Mouse (Mus musculus) limb, embryonic 14.5 days (tissue): Measurements from ENCODE around the gene Il6. TPM values are rescaled to one million over a fixed set of nuclear protein-coding genes. Genes with fewer than 3 reads are reported as not detected.
"Not testable (repeated sequence)": the region's sequence is repeated elsewhere in the genome, so short reads cannot be mapped to it uniquely, and the experiment has no call there.

ENCODE experiments used
- ATAC-seq: fragments of 200-750 bp; cut with Nextera tagmentation; 2 replicates; pipeline ENCODE4 v1.8.0; 2017; ENCODE audit warnings: low read depth, moderate number of reproducible peaks, moderate TSS enrichment; ENCODE audit not compliant: low FRiP score
- DNase-seq: peaks from one replicate; pipeline ENCODE4 v3.0.0-alpha.2; 2015; ENCODE audit warnings: low spot score
- H3K27ac ChIP-seq: fragments of 300-500 bp; sonication (generic); replicated peaks from 2 replicates; pipeline ENCODE4 v1.5.1; 2014; ENCODE audit warnings: low read depth, mild to moderate bottlenecking, low read length, moderate library complexity, mixed read lengths
- H3K27me3 ChIP-seq: fragments of 300-500 bp; sonication (generic); 2 replicates; pipeline ENCODE4 v1.6.1; 2014; ENCODE audit warnings: low read length, mixed read lengths; ENCODE audit not compliant: control insufficient read depth, insufficient read depth
- H3K36me3 ChIP-seq: fragments of 300-500 bp; sonication (generic); 2 replicates; pipeline ENCODE4 v1.6.1; 2014; ENCODE audit warnings: mild to moderate bottlenecking, low read length, moderate library complexity, mixed read lengths; ENCODE audit not compliant: control insufficient read depth, insufficient read depth
- H3K4me1 ChIP-seq: fragments of 300-500 bp; sonication (generic); 2 replicates; pipeline ENCODE4 v1.6.1; 2014; ENCODE audit warnings: antibody characterized with exemption, low read length, mixed read lengths; ENCODE audit not compliant: control insufficient read depth, insufficient read depth
- H3K4me2 ChIP-seq: fragments of 300-500 bp; sonication (generic); replicated peaks from 2 replicates; pipeline ENCODE4 v1.6.1; 2014; ENCODE audit warnings: low read depth, mild to moderate bottlenecking, low read length, moderate library complexity; ENCODE audit not compliant: severe bottlenecking
- H3K4me3 ChIP-seq: fragments of 300-500 bp; sonication (generic); replicated peaks from 2 replicates; pipeline ENCODE4 v1.5.1; 2014; ENCODE audit warnings: low read length
- H3K9ac ChIP-seq: fragments of 300-500 bp; sonication (generic); 2 replicates; pipeline ENCODE4 v1.6.1; 2014; ENCODE audit warnings: mild to moderate bottlenecking, low read depth, low read length, moderate library complexity; ENCODE audit not compliant: severe bottlenecking
- H3K9me3 ChIP-seq: fragments of 300-500 bp; sonication (generic); 2 replicates; pipeline ENCODE4 v1.6.1; 2016; ENCODE audit warnings: low read length; ENCODE audit not compliant: control insufficient read depth
- POLR2A ChIP-seq: fragments of 200-500 bp; IDR thresholded peaks from 2 replicates; pipeline ENCODE4 v1.8.0; 2012; ENCODE audit warnings: inconsistent platforms, mild to moderate bottlenecking, moderate library complexity, borderline replicate concordance; ENCODE audit not compliant: insufficient read depth, insufficient read length; ENCODE audit errors: extremely low read depth
- WGBS: fragments of 180-500 bp; shearing (Covaris S2); extraction: QIAGEN DNeasy Blood & Tissue Kit; methylation state at CpG from one replicate; pipeline ENCODE4 v1.1.7; 2014; 5-methylcytosine and 5-hydroxymethylcytosine counted together
- polyA plus RNA-seq, 2 experiments: library from polyadenylated mRNA; depleted of rRNA in 1 of 2; stranded (reverse) in 1 of 2; unstranded in 1 of 2; fragments of >200 nt; fragmentation: Nextera tagmentation in 1 of 2; extraction: Ambion mirVana in 1 of 2; gene quantifications; 2 replicates each; pipeline versions ENCODE4 v1.2.1 to v1.2.3; 2012 to 2014

Il6 gene
- polyA plus RNA-seq, 2 experiments, result 0.18 to 0.80 TPM

DNA sequence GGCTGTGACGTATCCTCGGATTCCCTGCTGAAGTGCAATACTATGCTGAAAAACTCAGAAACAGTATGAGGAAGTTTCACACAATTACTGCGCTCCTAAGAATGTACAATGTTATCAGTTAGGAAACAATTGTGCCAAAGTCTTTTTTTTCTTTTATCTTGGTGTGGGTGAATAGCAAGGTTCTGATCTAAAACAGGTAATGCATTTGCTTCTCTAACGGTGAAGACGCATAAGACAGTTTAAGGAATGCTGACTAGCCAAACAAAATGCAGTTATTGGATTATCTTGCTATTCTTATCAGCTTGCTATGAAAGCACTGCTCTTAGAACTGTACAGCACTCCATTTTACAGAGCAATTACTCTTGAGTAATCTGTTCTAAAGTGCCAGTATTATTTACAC is 26.4 kb downstream of the Il6 start:
- WGBS, result 88% methylated on average over 5 of the region's 5 CpGs
- DNase-seq, H3K27ac ChIP-seq, ATAC-seq, H3K9me3 ChIP-seq, H3K36me3 ChIP-seq, H3K9ac ChIP-seq, H3K4me2 ChIP-seq, H3K4me3 ChIP-seq, H3K4me1 ChIP-seq, H3K27me3 ChIP-seq: not testable (repeated sequence)

DNA sequence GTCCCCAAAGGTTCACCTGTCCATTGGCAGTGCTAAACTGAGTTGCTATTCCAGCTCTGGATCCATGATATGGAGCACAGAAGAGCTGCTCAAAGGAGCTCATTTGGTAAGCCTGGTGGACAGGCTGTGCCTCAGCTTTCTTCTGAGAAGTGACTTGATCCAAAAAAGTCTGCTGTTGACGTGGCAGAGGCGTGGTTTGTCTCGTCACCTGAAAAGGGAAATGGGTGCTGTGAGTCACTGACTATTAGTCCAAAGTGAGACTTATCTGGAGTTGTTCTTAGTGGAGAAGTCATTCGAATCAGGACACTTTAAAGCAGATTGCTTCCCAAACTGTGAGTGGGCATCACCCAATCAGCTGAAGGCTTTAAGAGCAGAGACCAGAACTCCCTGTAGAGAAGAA is 26.9 kb downstream of the Il6 start:
- H3K27me3 ChIP-seq, DNase-seq, H3K36me3 ChIP-seq, H3K27ac ChIP-seq, ATAC-seq, H3K9ac ChIP-seq, H3K9me3 ChIP-seq, H3K4me2 ChIP-seq, H3K4me1 ChIP-seq, H3K4me3 ChIP-seq: not testable (repeated sequence)
- WGBS, result 86% methylated on average over 4 of the region's 4 CpGs

DNA sequence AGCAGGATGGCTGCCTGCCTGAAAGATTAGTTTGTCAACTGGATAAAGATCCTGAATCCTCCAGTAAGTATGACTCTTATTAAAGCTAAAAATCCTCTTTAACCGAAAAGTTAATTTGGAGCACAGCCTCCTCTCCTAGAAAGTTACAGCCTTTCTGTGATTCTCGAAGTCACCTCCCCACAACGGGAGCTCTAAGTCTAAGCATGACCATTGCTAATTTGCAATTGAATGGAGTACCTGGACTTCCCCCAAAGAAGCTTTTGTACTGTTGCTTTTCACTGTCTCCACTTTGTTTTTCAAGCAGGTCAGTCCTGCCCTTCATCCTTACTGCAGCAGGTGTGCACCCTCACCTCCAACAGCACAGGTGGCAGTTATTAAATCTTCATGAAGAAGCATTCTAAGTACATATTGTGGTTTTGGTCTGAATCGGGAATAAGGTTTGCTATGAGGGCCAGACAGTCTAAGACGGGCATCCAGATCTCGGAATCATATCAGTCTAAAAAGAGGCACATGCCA is 45.4 kb downstream of the Il6 start:
- H3K4me1 ChIP-seq, result no peaks in the 10 kb centered on the region
- H3K27me3 ChIP-seq, result no peaks in the 10 kb centered on the region
- WGBS, result 88% methylated on average over 6 of the region's 6 CpGs
- H3K9ac ChIP-seq, result no peak overlapping the region
- no peak overlapping the region for H3K4me3 ChIP-seq
- DNase-seq (no peak), ATAC-seq (no peak)
- H3K27ac ChIP-seq, result no peak overlapping the region
- no peak overlapping the region for H3K4me2 ChIP-seq
- H3K36me3 ChIP-seq, result peaks cover 31% of the 10 kb centered on the region
- no peak for TF ChIP-seq POLR2A
- no peaks in the 10 kb centered on the region for H3K9me3 ChIP-seq

DNA sequence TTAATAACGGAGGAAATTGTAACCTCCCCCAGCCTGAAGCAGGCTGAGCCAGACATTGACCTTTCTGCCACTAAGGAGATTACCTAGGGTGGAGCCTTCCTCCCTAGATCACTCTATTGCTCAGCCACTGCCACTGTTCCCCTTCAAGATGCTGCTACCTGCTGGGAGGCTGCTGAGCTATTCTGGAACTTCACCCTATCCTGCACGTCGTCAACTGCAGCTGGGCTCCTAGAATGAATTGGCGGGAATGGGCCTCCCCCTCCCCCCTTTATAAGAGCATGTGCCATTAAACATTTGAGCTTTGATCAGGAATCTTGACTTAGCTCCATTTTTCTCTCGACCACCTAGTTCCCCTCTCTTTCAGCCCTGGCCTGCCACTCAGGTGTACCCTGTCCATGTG is 46.7 kb downstream of the Il6 start:
- not testable (repeated sequence) for H3K27ac ChIP-seq, H3K9me3 ChIP-seq, H3K4me2 ChIP-seq, H3K9ac ChIP-seq, H3K4me1 ChIP-seq, ATAC-seq, DNase-seq, H3K4me3 ChIP-seq, H3K27me3 ChIP-seq
- 68% methylated on average over 5 of the region's 5 CpGs for WGBS
- peaks cover 39% of the 10 kb centered on the region for H3K36me3 ChIP-seq

DNA sequence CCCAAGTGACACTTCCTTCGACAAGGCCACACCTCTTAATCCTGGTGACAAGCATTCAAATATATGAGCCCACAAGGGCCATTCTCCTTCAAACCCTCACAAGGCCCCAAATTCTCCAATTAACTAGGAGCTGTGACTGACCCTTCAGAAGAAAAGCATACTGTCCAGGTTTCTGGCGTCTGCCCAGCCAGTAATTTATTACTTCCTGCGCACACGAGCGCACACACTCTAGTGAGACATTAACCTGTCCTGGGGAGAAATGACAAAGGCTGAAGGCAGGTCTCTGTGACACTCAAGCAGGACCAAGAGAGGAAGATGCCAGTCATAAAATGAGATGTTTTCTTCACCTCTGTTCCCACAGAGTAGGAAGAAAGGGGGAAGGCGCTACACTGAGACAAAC is 54.8 kb downstream of the Il6 start:
- no peak overlapping the region for H3K27ac ChIP-seq
- H3K9ac ChIP-seq, result 0 out of 2 replicates have a peak overlapping the region, but pooled peaks have one; percentile 7
- no peak overlapping the region for H3K4me3 ChIP-seq
- TF ChIP-seq POLR2A, result no peak
- 0 out of 2 replicates have a peak, but pooled peaks cover 3% of the 10 kb centered on the region for H3K4me1 ChIP-seq
- no peak overlapping the region for H3K4me2 ChIP-seq
- peaks cover 62% of the 10 kb centered on the region for H3K36me3 ChIP-seq
- no peaks in the 10 kb centered on the region for H3K27me3 ChIP-seq
- ATAC-seq, result no peak
- no peak for DNase-seq
- H3K9me3 ChIP-seq, result no peaks in the 10 kb centered on the region
- 41% methylated on average over 6 of the region's 6 CpGs for WGBS

Other genes starting within 250 kb of the Il6 start
- 126 and 166 TPM in 2 replicates for gene Tyms, start 60.5 kb downstream of the Il6 start, polyA plus RNA-seq (2012; rRNA removed)
- 229 and 250 TPM in 2 replicates for gene Tyms, start 60.5 kb downstream of the Il6 start, polyA plus RNA-seq (2014; fragmentation: Nextera tagmentation; extraction: Ambion mirVana)
- gene Garem2, start 92.0 kb downstream of the Il6 start, polyA plus RNA-seq (2012; rRNA removed), result 1.2 and 1.6 TPM in 2 replicates
- gene Garem2, start 92.0 kb downstream of the Il6 start, polyA plus RNA-seq (2014; fragmentation: Nextera tagmentation; extraction: Ambion mirVana), result 0.56 and 0.97 TPM in 2 replicates
- gene 3110082J24Rik, start 93.0 kb downstream of the Il6 start, polyA plus RNA-seq (2012; rRNA removed), result not detected in 2 replicates
- not detected in 2 replicates for gene 3110082J24Rik, start 93.0 kb downstream of the Il6 start, polyA plus RNA-seq (2014; fragmentation: Nextera tagmentation; extraction: Ambion mirVana)
- 63.8 and 84.0 TPM in 2 replicates for gene Hadha, start 142.0 kb downstream of the Il6 start, polyA plus RNA-seq (2012; rRNA removed)
- 123 and 124 TPM in 2 replicates for gene Hadha, start 142.0 kb downstream of the Il6 start, polyA plus RNA-seq (2014; fragmentation: Nextera tagmentation; extraction: Ambion mirVana)
- gene Hadhb, start 142.1 kb downstream of the Il6 start, polyA plus RNA-seq (2012; rRNA removed), result 73.4 and 74.3 TPM in 2 replicates
- 128 and 132 TPM in 2 replicates for gene Hadhb, start 142.1 kb downstream of the Il6 start, polyA plus RNA-seq (2014; fragmentation: Nextera tagmentation; extraction: Ambion mirVana)
- 0.14 and 0.24 TPM in 2 replicates for gene Adgrf3, start 192.6 kb downstream of the Il6 start, polyA plus RNA-seq (2012; rRNA removed)
- gene Adgrf3, start 192.6 kb downstream of the Il6 start, polyA plus RNA-seq (2014; fragmentation: Nextera tagmentation; extraction: Ambion mirVana), result 0.22 TPM in 1 of 2 replicates, not detected in the other
- gene Selenoi, start 219.5 kb downstream of the Il6 start, polyA plus RNA-seq (2012; rRNA removed), result 34.3 and 48.3 TPM in 2 replicates
- gene Selenoi, start 219.5 kb downstream of the Il6 start, polyA plus RNA-seq (2014; fragmentation: Nextera tagmentation; extraction: Ambion mirVana), result 20.0 and 21.7 TPM in 2 replicates